Mouse (Mus musculus) embryonic facial prominence, embryonic 15.5 days (tissue): ENCODE data around the gene Txnl4b. TPM values are rescaled to one million over a fixed set of nuclear protein-coding genes. Genes with fewer than 3 reads are reported as not detected.
A peak's percentile ranks its signal among the peaks of the same experiment; 100 is the strongest.

Experiments
- ATAC-seq: fragments of 200-750 bp; cut with Nextera tagmentation; 2 replicates; pipeline ENCODE4 v1.8.0; 2017; ENCODE audit warnings: low read depth, moderate TSS enrichment; ENCODE audit not compliant: insufficient number of reproducible peaks, low FRiP score, low TSS enrichment
- H3K27ac ChIP-seq: fragments of 300-500 bp; sonication (generic); replicated peaks from 2 replicates; pipeline ENCODE4 v1.5.1; 2015; ENCODE audit warnings: mild to moderate bottlenecking, inconsistent platforms
- H3K27me3 ChIP-seq: fragments of 300-500 bp; sonication (generic); 2 replicates; pipeline ENCODE4 v1.6.1; 2015; ENCODE audit warnings: inconsistent platforms
- H3K36me3 ChIP-seq: fragments of 300-500 bp; sonication (generic); 2 replicates; pipeline ENCODE4 v1.6.1; 2015; ENCODE audit warnings: mild to moderate bottlenecking, inconsistent platforms
- H3K4me1 ChIP-seq: fragments of 300-500 bp; sonication (generic); 2 replicates; pipeline ENCODE4 v1.6.1; 2015; ENCODE audit warnings: inconsistent platforms
- H3K4me2 ChIP-seq: fragments of 300-500 bp; sonication (generic); replicated peaks from 2 replicates; pipeline ENCODE4 v1.6.1; 2015; ENCODE audit warnings: mild to moderate bottlenecking, inconsistent platforms
- H3K4me3 ChIP-seq: fragments of 300-500 bp; sonication (generic); replicated peaks from 2 replicates; pipeline ENCODE4 v1.5.1; 2015; ENCODE audit warnings: mild to moderate bottlenecking, inconsistent platforms
- H3K9ac ChIP-seq: fragments of 300-500 bp; sonication (generic); 2 replicates; pipeline ENCODE4 v1.6.1; 2015; ENCODE audit warnings: inconsistent platforms
- H3K9me3 ChIP-seq: fragments of 300-500 bp; sonication (generic); replicated peaks from 2 replicates; pipeline ENCODE4 v1.6.1; 2016; ENCODE audit warnings: inconsistent platforms
- WGBS: fragments of 180-500 bp; shearing (Covaris S2); methylation state at CpG from one replicate; pipeline ENCODE4 v1.1.7; 2015; 5-methylcytosine and 5-hydroxymethylcytosine counted together
- polyA plus RNA-seq: library from polyadenylated mRNA; unstranded; fragments of >200 nt; fragmentation: Nextera tagmentation; extraction: Ambion mirVana; gene quantifications from 2 replicates; pipeline ENCODE4 v1.2.1, GENCODE M21; 2015

The Txnl4b gene
- polyA plus RNA-seq, 1 experiment from 2014 or later, result 27.8 TPM

- ATAC-seq, result no peak
- 88% methylated on average over 12 of the region's 12 CpGs for WGBS
Measured at GRCm38 (mm10) chr8:109571139-109571538, 5.4 kb downstream of the Txnl4b start.

GRCm38 (mm10) chr8:109576311-109576710 lies 10.6 kb downstream of the Txnl4b start:
- no peak overlapping the region for H3K9ac ChIP-seq
- H3K4me1 ChIP-seq, result no peaks in the 10 kb centered on the region
- no peak overlapping the region for H3K27ac ChIP-seq
- no peaks in the 10 kb centered on the region; the same call in 1 of the 2 replicates for H3K36me3 ChIP-seq
- 74% methylated on average over 4 of the region's 4 CpGs for WGBS
- no peak overlapping the region for H3K4me3 ChIP-seq
- ATAC-seq, result no peak
- H3K27me3 ChIP-seq, result no peaks in the 10 kb centered on the region
- H3K4me2 ChIP-seq, result no peak overlapping the region
- H3K9me3 ChIP-seq, result no peaks in the 10 kb centered on the region

More at GRCm38 (mm10) chr8:109571139-109571538, 5.4 kb downstream of the Txnl4b start:
- no peak overlapping the region for H3K9ac ChIP-seq
- H3K9me3 ChIP-seq, result no peaks in the 10 kb centered on the region
- H3K27me3 ChIP-seq, result no peaks in the 10 kb centered on the region
- no peak overlapping the region for H3K27ac ChIP-seq
- H3K4me3 ChIP-seq, result no peak overlapping the region
- no peak overlapping the region for H3K4me2 ChIP-seq
- H3K36me3 ChIP-seq, result peaks cover 19% of the 10 kb centered on the region
- H3K4me1 ChIP-seq, result peaks cover 5% of the 10 kb centered on the region

- WGBS, result 57% methylated on average over 8 of the region's 8 CpGs
- ATAC-seq, result no peak
- H3K27ac ChIP-seq, result no peak within 1 kb of the TSS
Measured at GRCm38 (mm10) chr8:109578900-109579301, 13.2 kb downstream of the Txnl4b start, which contains the start of gene Hp. TSS of gene Hp (minus strand) at chr8:109579172.

GRCm38 (mm10) chr8:109584293-109584692 lies 18.6 kb downstream of the Txnl4b start:
- Histone ChIP-seq H3K27me3 (no peaks in the 10 kb centered on the region), H3K4me2 (no peak overlapping the region), H3K9ac (no peak overlapping the region), H3K4me3 (no peak overlapping the region), H3K36me3 (no peaks in the 10 kb centered on the region), H3K27ac (no peak overlapping the region), H3K9me3 (no peaks in the 10 kb centered on the region), H3K4me1 (no peaks in the 10 kb centered on the region)
- ATAC-seq, result no peak
- 85% methylated on average over 4 of the region's 4 CpGs for WGBS

More at GRCm38 (mm10) chr8:109578900-109579301, 13.2 kb downstream of the Txnl4b start, which contains the start of gene Hp:
- H3K9me3 ChIP-seq, result no peaks in the 10 kb centered on the region
- H3K4me3 ChIP-seq, result no peak within 1 kb of the TSS
- no peaks in the 10 kb centered on the region for H3K27me3 ChIP-seq
- H3K36me3 ChIP-seq, result no peaks in the 10 kb centered on the region
- no peaks in the 10 kb centered on the region for H3K4me1 ChIP-seq
- H3K9ac ChIP-seq, result no peak within 1 kb of the TSS
- no peak within 1 kb of the TSS for H3K4me2 ChIP-seq

- H3K9ac ChIP-seq, result no peak overlapping the region
- H3K4me2 ChIP-seq, result no peak overlapping the region
- no peaks in the 10 kb centered on the region for H3K4me1 ChIP-seq
- 84% methylated on average over 3 of the region's 3 CpGs for WGBS
- H3K36me3 ChIP-seq, result no peaks in the 10 kb centered on the region
- H3K4me3 ChIP-seq, result no peak overlapping the region
- no peaks in the 10 kb centered on the region for H3K27me3 ChIP-seq
- no peak overlapping the region for H3K27ac ChIP-seq
- H3K9me3 ChIP-seq, result no peaks in the 10 kb centered on the region
- ATAC-seq, result no peak
Measured at GRCm38 (mm10) chr8:109584830-109585229, 19.1 kb downstream of the Txnl4b start.

- H3K36me3 ChIP-seq, result no peaks in the 10 kb centered on the region
- H3K27me3 ChIP-seq, result no peaks in the 10 kb centered on the region
- no peak overlapping the region for H3K4me3 ChIP-seq
- H3K9ac ChIP-seq, result no peak overlapping the region
- H3K4me2 ChIP-seq, result no peak overlapping the region
- no peaks in the 10 kb centered on the region for H3K4me1 ChIP-seq
- no peak for ATAC-seq
- H3K27ac ChIP-seq, result no peak overlapping the region
- no peaks in the 10 kb centered on the region for H3K9me3 ChIP-seq
Measured at GRCm38 (mm10) chr8:109585652-109586051, 20.0 kb downstream of the Txnl4b start.

- no peak overlapping the region for H3K4me2 ChIP-seq
- H3K36me3 ChIP-seq, result peaks cover 5% of the 10 kb centered on the region
- no peaks in the 10 kb centered on the region for H3K27me3 ChIP-seq
- no peak overlapping the region for H3K4me3 ChIP-seq
- peak; percentile 19; the same call in 1 of the 2 replicates for ATAC-seq
- no peaks in the 10 kb centered on the region for H3K4me1 ChIP-seq
- H3K27ac ChIP-seq, result no peak overlapping the region
- no peaks in the 10 kb centered on the region for H3K9me3 ChIP-seq
- no peak overlapping the region for H3K9ac ChIP-seq
- WGBS, result 54% methylated on average over 7 of the region's 7 CpGs
Measured at GRCm38 (mm10) chr8:109586972-109587504, 21.3 kb downstream of the Txnl4b start.

- no peak for ATAC-seq
- H3K4me3 ChIP-seq, result no peak overlapping the region
- no peak overlapping the region for H3K27ac ChIP-seq
- 83% methylated on average over 9 of the region's 9 CpGs for WGBS
- no peaks in the 10 kb centered on the region for H3K9me3 ChIP-seq
- H3K4me1 ChIP-seq, result no peaks in the 10 kb centered on the region
- H3K9ac ChIP-seq, result no peak overlapping the region
- peaks cover 38% of the 10 kb centered on the region for H3K36me3 ChIP-seq
- H3K4me2 ChIP-seq, result no peak overlapping the region
- no peaks in the 10 kb centered on the region for H3K27me3 ChIP-seq
Measured at GRCm38 (mm10) chr8:109590901-109591300, 25.2 kb downstream of the Txnl4b start.

GRCm38 (mm10) chr8:109591367-109591766 lies 25.7 kb downstream of the Txnl4b start:
- Histone ChIP-seq H3K4me1 (no peaks in the 10 kb centered on the region), H3K9me3 (no peaks in the 10 kb centered on the region), H3K36me3 (peaks cover 38% of the 10 kb centered on the region), H3K27ac (no peak overlapping the region), H3K27me3 (no peaks in the 10 kb centered on the region), H3K4me3 (no peak overlapping the region), H3K9ac (no peak overlapping the region), H3K4me2 (no peak overlapping the region)
- ATAC-seq, result no peak
- WGBS, result 87% methylated on average over 3 of the region's 3 CpGs

GRCm38 (mm10) chr8:109592164-109592563 lies 26.5 kb downstream of the Txnl4b start:
- Histone ChIP-seq H3K36me3 (peaks cover 38% of the 10 kb centered on the region), H3K4me2 (no peak overlapping the region), H3K4me1 (no peaks in the 10 kb centered on the region), H3K4me3 (no peak overlapping the region), H3K27me3 (no peaks in the 10 kb centered on the region), H3K9ac (no peak overlapping the region), H3K9me3 (no peaks in the 10 kb centered on the region), H3K27ac (no peak overlapping the region)
- ATAC-seq, result no peak
- WGBS, result 90% methylated on average over 5 of the region's 5 CpGs

- Histone ChIP-seq H3K9me3 (no peaks in the 10 kb centered on the region), H3K27me3 (no peaks in the 10 kb centered on the region), H3K4me3 (no peak overlapping the region), H3K27ac (no peak overlapping the region), H3K9ac (no peak overlapping the region), H3K4me2 (no peak overlapping the region), H3K4me1 (no peaks in the 10 kb centered on the region), H3K36me3 (peaks cover 40% of the 10 kb centered on the region)
- WGBS, result 72% methylated on average over 6 of the region's 6 CpGs
- no peak for ATAC-seq
Measured at GRCm38 (mm10) chr8:109593117-109593788, 27.6 kb downstream of the Txnl4b start.

GRCm38 (mm10) chr8:109595854-109596253 lies 30.2 kb downstream of the Txnl4b start:
- Histone ChIP-seq H3K9me3 (no peaks in the 10 kb centered on the region), H3K4me1 (no peaks in the 10 kb centered on the region), H3K36me3 (peaks cover 52% of the 10 kb centered on the region), H3K4me2 (no peak overlapping the region), H3K9ac (no peak overlapping the region), H3K4me3 (no peak overlapping the region), H3K27me3 (no peaks in the 10 kb centered on the region), H3K27ac (no peak overlapping the region)
- ATAC-seq, result no peak
- WGBS, result 49% methylated on average over 8 of the region's 8 CpGs
